Mouse (Mus musculus) stomach, embryonic 15.5 days (tissue): ENCODE measurements at regions not wholly inside any gene's neighbourhood (a gene's known extent, or its start where the extent isn't known, plus 50 kb on each side); places are given as distances from the start of the nearest gene placed in this dataset.

ENCODE experiments used
- ATAC-seq: fragments of 200-750 bp; cut with Nextera tagmentation; 2 replicates; pipeline ENCODE4 v1.8.0; 2017; ENCODE audit warnings: low read depth, moderate number of reproducible peaks, moderate TSS enrichment; ENCODE audit not compliant: insufficient read depth, low FRiP score
- H3K27ac ChIP-seq: fragments of 300-500 bp; sonication (generic); 2 replicates; pipeline ENCODE4 v1.5.1; 2015; ENCODE audit warnings: mild to moderate bottlenecking, inconsistent platforms
- H3K27me3 ChIP-seq: fragments of 300-500 bp; sonication (generic); replicated peaks from 2 replicates; pipeline ENCODE4 v1.6.1; 2015; ENCODE audit warnings: inconsistent platforms
- H3K36me3 ChIP-seq: fragments of 300-500 bp; sonication (generic); 2 replicates; pipeline ENCODE4 v1.6.1; 2015; ENCODE audit warnings: inconsistent platforms
- H3K4me1 ChIP-seq: fragments of 300-500 bp; sonication (generic); 2 replicates; pipeline ENCODE4 v1.6.1; 2015; ENCODE audit warnings: inconsistent platforms
- H3K4me2 ChIP-seq: fragments of 300-500 bp; sonication (generic); 2 replicates; pipeline ENCODE4 v1.6.1; 2015; ENCODE audit warnings: mild to moderate bottlenecking, inconsistent platforms
- H3K4me3 ChIP-seq: fragments of 300-500 bp; sonication (generic); replicated peaks from 2 replicates; pipeline ENCODE4 v1.5.1; 2015; ENCODE audit warnings: inconsistent platforms
- H3K9ac ChIP-seq: fragments of 300-500 bp; sonication (generic); 2 replicates; pipeline ENCODE4 v1.6.1; 2015; ENCODE audit warnings: inconsistent platforms
- H3K9me3 ChIP-seq: fragments of 300-500 bp; sonication (generic); 2 replicates; pipeline ENCODE4 v1.6.1; 2016; ENCODE audit warnings: inconsistent platforms
- WGBS: fragments of 180-500 bp; shearing (Covaris S2); methylation state at CpG from one replicate; pipeline ENCODE4 v1.1.7; 2015; 5-methylcytosine and 5-hydroxymethylcytosine counted together

GRCm38 (mm10) chr7:36078666-36079065 is 275.9 kb upstream of the Zfp507 start:
- H3K4me2 ChIP-seq = no peak overlapping the region
- 34% methylated on average over 6 of the region's 6 CpGs for WGBS
- no peaks in the 10 kb centered on the region for H3K36me3 ChIP-seq
- H3K4me1 ChIP-seq = peaks cover 12% of the 10 kb centered on the region
- H3K27ac ChIP-seq = no peak overlapping the region
- no peak overlapping the region for H3K9ac ChIP-seq
- no peaks in the 10 kb centered on the region for H3K9me3 ChIP-seq
- H3K4me3 ChIP-seq = no peak overlapping the region
- no peak for ATAC-seq
- H3K27me3 ChIP-seq = no peaks in the 10 kb centered on the region

GRCm38 (mm10) chr7:36078089-36078654 is 275.4 kb upstream of the Zfp507 start:
- Histone ChIP-seq H3K4me3 (no peak overlapping the region), H3K27ac (no peak overlapping the region), H3K9ac (no peak overlapping the region), H3K27me3 (no peaks in the 10 kb centered on the region), H3K4me1 (peaks cover 12% of the 10 kb centered on the region), H3K36me3 (no peaks in the 10 kb centered on the region), H3K4me2 (no peak overlapping the region), H3K9me3 (no peaks in the 10 kb centered on the region)
- WGBS = 57% methylated on average over 11 of the region's 11 CpGs
- no peak for ATAC-seq

GRCm38 (mm10) chr7:36077271-36077670 is 274.5 kb upstream of the Zfp507 start:
- WGBS = 64% methylated on average over 2 of the region's 2 CpGs
- ATAC-seq = no peak
- no peak overlapping the region for H3K4me3 ChIP-seq
- H3K36me3 ChIP-seq = no peaks in the 10 kb centered on the region
- no peaks in the 10 kb centered on the region for H3K27me3 ChIP-seq
- H3K9me3 ChIP-seq = no peaks in the 10 kb centered on the region
- H3K9ac ChIP-seq = no peak overlapping the region
- H3K4me1 ChIP-seq = peaks cover 12% of the 10 kb centered on the region
- H3K27ac ChIP-seq = no peak overlapping the region
- H3K4me2 ChIP-seq = no peak overlapping the region

- ATAC-seq = no peak; the same call in 1 of the 2 replicates
- H3K4me2 ChIP-seq = peak overlapping the region; percentile 25
- no peaks in the 10 kb centered on the region for H3K36me3 ChIP-seq
- H3K4me1 ChIP-seq = peaks cover 15% of the 10 kb centered on the region
- 2% methylated on average over 11 of the region's 11 CpGs for WGBS
- no peak overlapping the region for H3K9ac ChIP-seq
- H3K4me3 ChIP-seq = no peak overlapping the region
- no peaks in the 10 kb centered on the region for H3K9me3 ChIP-seq
- H3K27me3 ChIP-seq = no peaks in the 10 kb centered on the region
- H3K27ac ChIP-seq = peak overlapping the region; percentile 59
Measured at GRCm38 (mm10) chr7:36076021-36076441, 273.2 kb upstream of the Zfp507 start.

- H3K36me3 ChIP-seq = no peaks in the 10 kb centered on the region
- H3K9ac ChIP-seq = no peak overlapping the region
- no peak for ATAC-seq
- H3K27ac ChIP-seq = no peak overlapping the region
- WGBS = 5% methylated on average over 13 of the region's 13 CpGs
- no peaks in the 10 kb centered on the region for H3K9me3 ChIP-seq
- H3K4me2 ChIP-seq = peak overlapping the region; percentile 51
- H3K4me1 ChIP-seq = peaks cover 9% of the 10 kb centered on the region
- no peaks in the 10 kb centered on the region for H3K27me3 ChIP-seq
- H3K4me3 ChIP-seq = peak overlapping the region; percentile 26
Measured at GRCm38 (mm10) chr7:36071774-36072173, 269.0 kb upstream of the Zfp507 start.

- peaks cover 3% of the 10 kb centered on the region; the same call in 1 of the 2 replicates for H3K4me1 ChIP-seq
- H3K9me3 ChIP-seq = no peaks in the 10 kb centered on the region
- no peak for ATAC-seq
- WGBS = 65% methylated on average over 3 of the region's 3 CpGs
- H3K27ac ChIP-seq = no peak overlapping the region
- no peak overlapping the region for H3K4me3 ChIP-seq
- H3K9ac ChIP-seq = no peak overlapping the region
- no peaks in the 10 kb centered on the region for H3K36me3 ChIP-seq
- no peaks in the 10 kb centered on the region for H3K27me3 ChIP-seq
- H3K4me2 ChIP-seq = no peak overlapping the region
Measured at GRCm38 (mm10) chr7:36066725-36067124, 263.9 kb upstream of the Zfp507 start.

GRCm38 (mm10) chr7:36061679-36062078 is 258.9 kb upstream of the Zfp507 start:
- H3K4me2 ChIP-seq = no peak overlapping the region
- ATAC-seq = no peak

GRCm38 (mm10) chr7:36060426-36060825 is 257.6 kb upstream of the Zfp507 start:
- Histone ChIP-seq H3K4me3 (no peak overlapping the region), H3K4me2 (no peak overlapping the region), H3K9me3 (no peaks in the 10 kb centered on the region), H3K36me3 (no peaks in the 10 kb centered on the region), H3K27me3 (no peaks in the 10 kb centered on the region), H3K4me1 (no peaks in the 10 kb centered on the region), H3K27ac (no peak overlapping the region), H3K9ac (no peak overlapping the region)
- ATAC-seq = no peak
- WGBS = 45% methylated on average over 4 of the region's 4 CpGs

More at GRCm38 (mm10) chr7:36061679-36062078, 258.9 kb upstream of the Zfp507 start:
- no peaks in the 10 kb centered on the region for H3K9me3 ChIP-seq
- no peaks in the 10 kb centered on the region for H3K36me3 ChIP-seq
- no peaks in the 10 kb centered on the region for H3K4me1 ChIP-seq
- H3K9ac ChIP-seq = no peak overlapping the region
- H3K27me3 ChIP-seq = no peaks in the 10 kb centered on the region
- H3K27ac ChIP-seq = no peak overlapping the region
- no peak overlapping the region for H3K4me3 ChIP-seq
- WGBS = 91% methylated on average over 4 of the region's 4 CpGs

GRCm38 (mm10) chr7:36046053-36046452 is 243.2 kb upstream of the Zfp507 start:
- no peak overlapping the region for H3K27ac ChIP-seq
- H3K4me1 ChIP-seq = no peaks in the 10 kb centered on the region
- no peaks in the 10 kb centered on the region for H3K36me3 ChIP-seq
- no peak overlapping the region for H3K4me3 ChIP-seq
- no peak for ATAC-seq
- no peaks in the 10 kb centered on the region for H3K9me3 ChIP-seq
- H3K4me2 ChIP-seq = no peak overlapping the region
- H3K27me3 ChIP-seq = no peaks in the 10 kb centered on the region
- 73% methylated on average over 8 of the region's 8 CpGs for WGBS
- no peak overlapping the region for H3K9ac ChIP-seq

GRCm38 (mm10) chr7:36031881-36032280 is 229.1 kb upstream of the Zfp507 start:
- no peaks in the 10 kb centered on the region for H3K4me1 ChIP-seq
- ATAC-seq = no peak
- no peak overlapping the region for H3K4me3 ChIP-seq
- H3K36me3 ChIP-seq = no peaks in the 10 kb centered on the region
- H3K27me3 ChIP-seq = no peaks in the 10 kb centered on the region
- no peaks in the 10 kb centered on the region for H3K9me3 ChIP-seq
- H3K27ac ChIP-seq = no peak overlapping the region
- H3K4me2 ChIP-seq = no peak overlapping the region
- H3K9ac ChIP-seq = no peak overlapping the region
- WGBS = 94% methylated on average over 3 of the region's 3 CpGs

GRCm38 (mm10) chr7:36023015-36023414 is 220.2 kb upstream of the Zfp507 start:
- no peak overlapping the region for H3K9ac ChIP-seq
- no peak overlapping the region for H3K4me3 ChIP-seq
- no peaks in the 10 kb centered on the region for H3K9me3 ChIP-seq
- no peaks in the 10 kb centered on the region for H3K4me1 ChIP-seq
- H3K27me3 ChIP-seq = no peaks in the 10 kb centered on the region
- no peaks in the 10 kb centered on the region for H3K36me3 ChIP-seq
- H3K27ac ChIP-seq = no peak overlapping the region
- ATAC-seq = no peak
- 81% methylated on average over 10 of the region's 10 CpGs for WGBS
- no peak overlapping the region for H3K4me2 ChIP-seq

- Histone ChIP-seq H3K4me2 (no peak overlapping the region), H3K27me3 (no peaks in the 10 kb centered on the region), H3K9me3 (no peaks in the 10 kb centered on the region), H3K9ac (no peak overlapping the region), H3K4me1 (no peaks in the 10 kb centered on the region), H3K27ac (no peak overlapping the region), H3K36me3 (no peaks in the 10 kb centered on the region), H3K4me3 (no peak overlapping the region)
- WGBS = 85% methylated on average over 6 of the region's 6 CpGs
- no peak for ATAC-seq
Measured at GRCm38 (mm10) chr7:36022489-36022888, 219.7 kb upstream of the Zfp507 start.
